Mouse (Mus musculus) retina, embryonic 14.5 days (tissue): Measurements from ENCODE around the gene Dock2.

Experiments used
- DNase-seq: peaks from one replicate; pipeline ENCODE4 v3.0.0-alpha.2; 2015; ENCODE audit warnings: low spot score

The Dock2 gene

DNA sequence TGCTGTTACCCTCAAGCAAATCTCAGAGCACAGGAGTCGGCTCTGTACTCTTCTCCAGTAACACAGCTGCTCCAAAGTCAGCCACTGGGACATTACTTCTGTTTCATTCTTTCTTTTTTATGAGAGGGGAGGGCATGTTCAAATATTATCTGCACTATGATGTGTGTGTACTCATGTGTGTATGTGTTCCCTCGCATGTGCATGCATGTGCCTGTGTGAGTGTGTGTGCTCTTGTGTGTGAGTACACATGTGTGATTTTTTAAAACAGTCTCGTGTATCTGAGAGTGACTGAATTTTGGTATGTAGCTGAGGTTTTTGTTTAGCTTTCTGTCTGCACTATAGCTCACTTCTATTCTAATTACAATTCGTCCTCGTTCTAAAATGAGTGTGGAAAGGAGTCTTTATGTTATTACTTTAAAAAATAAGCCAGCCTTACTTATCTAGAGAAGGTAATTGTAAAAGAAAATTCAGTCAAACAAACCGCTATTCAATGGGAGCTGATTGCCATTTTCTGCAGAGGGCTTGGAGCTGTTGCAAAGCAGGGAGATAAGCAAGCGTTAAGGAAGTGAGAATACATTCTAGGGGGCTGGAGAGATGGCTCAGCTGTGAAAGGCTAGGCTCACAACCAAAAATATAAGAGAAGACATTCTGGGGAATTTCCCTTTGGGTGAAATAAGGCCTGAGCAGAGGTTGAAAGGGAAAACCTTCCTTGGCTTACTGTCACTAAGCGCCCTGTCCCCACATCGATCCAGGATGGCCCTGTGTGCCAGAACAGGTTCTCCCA, 589.3 kb downstream of the Dock2 start:
- no peak for DNase-seq

DNA sequence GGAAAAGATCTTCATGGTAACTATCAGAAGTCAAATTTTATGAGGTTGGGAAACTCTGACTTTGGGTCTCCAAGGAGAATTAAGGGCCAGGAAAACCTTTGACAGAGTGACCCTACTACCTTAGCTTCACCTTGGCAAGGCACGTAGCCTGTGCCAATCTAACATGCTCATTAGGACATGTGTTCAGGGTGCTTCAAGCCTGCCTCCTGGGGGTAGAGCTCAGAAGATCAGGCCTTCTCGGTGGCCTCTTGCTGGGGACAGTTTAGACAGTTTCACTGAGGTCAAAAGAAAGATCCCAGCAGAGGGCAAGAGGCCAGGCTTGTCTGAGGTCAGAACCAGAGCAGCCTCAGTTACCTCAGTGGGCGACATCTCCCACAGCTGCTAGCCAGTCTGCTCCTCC, 590.0 kb downstream of the Dock2 start:
- DNase-seq = no peak

DNA sequence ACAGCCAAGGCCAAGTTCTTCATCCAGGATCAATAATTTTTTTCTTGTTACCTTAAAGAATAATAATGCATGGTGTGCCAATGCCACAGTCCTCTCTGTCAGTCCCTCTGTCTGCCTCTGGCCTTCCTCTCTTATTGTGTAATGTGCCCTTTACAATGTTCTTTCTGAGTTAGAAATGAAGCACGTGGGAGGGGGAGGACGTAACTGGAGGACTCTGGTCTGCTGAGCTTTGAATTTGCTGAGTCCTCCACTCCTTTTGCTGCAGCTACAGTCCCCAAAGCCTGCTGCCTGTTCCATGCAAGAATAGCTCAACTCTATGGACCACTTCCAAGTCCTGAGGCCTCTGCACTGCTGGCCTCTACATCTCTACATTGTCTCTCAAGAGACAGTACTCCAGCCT, 599.4 kb downstream of the Dock2 start:
- no peak for DNase-seq

DNA sequence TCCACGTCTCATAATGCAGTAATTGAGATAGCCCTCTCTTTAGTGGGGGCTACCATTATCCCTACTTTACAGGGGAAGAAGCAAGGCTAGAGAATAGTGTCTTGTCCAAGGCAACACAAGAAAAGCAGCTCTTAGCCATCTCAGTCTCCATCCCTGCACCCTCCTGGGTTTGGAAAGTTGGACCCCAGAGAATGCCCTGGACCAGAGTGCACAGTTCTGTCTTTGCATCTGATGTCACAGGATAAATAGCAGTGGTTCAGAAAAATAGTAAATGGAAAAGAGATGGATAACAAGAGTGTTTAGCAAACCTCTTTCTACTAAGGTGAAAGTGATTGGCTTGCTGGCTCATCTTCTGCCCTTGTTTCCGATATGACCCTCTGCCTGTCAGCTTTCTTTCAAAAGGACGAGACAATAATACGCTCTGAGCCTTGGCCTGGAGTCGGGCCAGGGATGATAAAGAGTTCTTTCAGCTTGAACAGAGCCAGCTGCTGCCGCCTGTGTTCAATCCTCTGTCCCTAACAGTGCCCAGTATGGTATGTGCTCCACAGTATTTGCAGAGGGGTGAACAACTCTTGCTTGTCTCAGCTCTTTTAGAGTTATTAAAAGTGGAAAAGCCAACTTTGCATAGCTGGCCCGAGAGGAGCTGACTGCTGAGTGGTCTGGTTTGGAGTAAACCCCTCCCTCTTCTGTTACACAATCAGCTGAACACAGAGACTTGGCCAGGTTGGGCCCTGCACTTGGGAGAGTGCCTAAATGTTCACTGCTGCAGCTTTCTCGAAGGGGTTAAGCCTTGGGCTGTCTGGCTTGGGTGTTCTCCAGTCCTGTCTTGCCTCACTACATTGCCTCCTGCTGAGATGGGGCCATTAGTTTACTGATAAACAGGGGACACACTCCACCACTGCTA, 602.2 kb downstream of the Dock2 start:
- peak; percentile 53 for DNase-seq

DNA sequence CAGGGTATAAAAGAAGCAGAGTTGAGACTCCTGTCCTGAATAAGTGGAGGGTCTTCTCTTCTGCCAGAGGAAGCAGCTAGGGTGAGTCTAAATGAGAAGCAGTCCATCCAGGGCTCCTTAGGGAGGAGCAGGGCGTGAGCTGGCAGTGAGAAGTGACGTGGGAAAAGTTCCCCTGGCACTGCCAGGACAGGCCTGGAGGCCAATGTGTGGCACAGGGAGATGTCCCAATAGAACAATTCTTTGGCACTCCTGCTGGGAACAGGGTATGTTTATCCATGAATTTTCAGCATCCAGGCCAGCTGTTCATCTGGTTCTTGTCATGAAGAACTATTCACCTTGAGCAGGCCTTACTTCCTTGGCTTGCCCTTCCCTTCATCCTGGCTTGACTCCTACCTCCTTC, 604.9 kb downstream of the Dock2 start:
- no peak for DNase-seq
